Mouse (Mus musculus) kidney, adult 2 months (tissue): ENCODE data around the gene Trappc4. TPM values are rescaled to one million over a fixed set of nuclear protein-coding genes. Genes with fewer than 3 reads are reported as not detected.
"Not testable (repeated sequence)": the region's sequence is repeated elsewhere in the genome, so short reads cannot be mapped to it uniquely, and the experiment has no call there.

Experiments used
- DNase-seq: peaks from one replicate; pipeline ENCODE4 v3.0.0; 2021
- H3K27ac ChIP-seq: fragments of 200-500 bp; 2 replicates; pipeline ENCODE4 v1.5.1; 2012; ENCODE audit warnings: low read depth, low read length, control low read depth, inconsistent platforms; ENCODE audit not compliant: insufficient read depth
- H3K27me3 ChIP-seq: fragments of 200-500 bp; replicated peaks from 2 replicates; pipeline ENCODE4 v1.6.1; 2012; ENCODE audit warnings: mild to moderate bottlenecking, moderate library complexity, low read length, inconsistent platforms; ENCODE audit not compliant: control insufficient read depth, insufficient read depth
- H3K36me3 ChIP-seq: fragments of 200-500 bp; 2 replicates; pipeline ENCODE4 v1.6.1; 2012; ENCODE audit warnings: mild to moderate bottlenecking, moderate library complexity, low read length, inconsistent platforms; ENCODE audit not compliant: control insufficient read depth, insufficient read depth
- H3K4me1 ChIP-seq: fragments of 200-500 bp; 2 replicates; pipeline ENCODE4 v1.6.1; 2011; ENCODE audit warnings: low read length; ENCODE audit not compliant: control insufficient read depth, insufficient read depth
- H3K4me3 ChIP-seq: fragments of 200-500 bp; 2 replicates; pipeline ENCODE4 v1.5.1; 2011; ENCODE audit warnings: mild to moderate bottlenecking, low read depth, low read length, control low read depth; ENCODE audit not compliant: insufficient read depth
- CTCF ChIP-seq: fragments of 200-500 bp; conservative IDR thresholded peaks from 2 replicates; pipeline ENCODE4 v1.5.1; 2011; ENCODE audit warnings: low read depth, mild to moderate bottlenecking, control low read depth, low read length, moderate library complexity, mixed read lengths; ENCODE audit not compliant: insufficient read depth, insufficient read length
- POLR2A ChIP-seq: fragments of 200-500 bp; IDR thresholded peaks from one replicate; pipeline ENCODE4 v1.6.1; 2011; ENCODE audit warnings: low read depth, low read length, control low read depth
- WGBS: fragments of 180-500 bp; shearing (Covaris S2); methylation state at CpG from one replicate; pipeline ENCODE4 v1.1.7; 2018; 5-methylcytosine and 5-hydroxymethylcytosine counted together
- polyA plus RNA-seq: library from polyadenylated mRNA; depleted of rRNA; stranded (reverse); fragments of >200 nt; gene quantifications from 2 replicates; pipeline ENCODE4 v1.2.3, GENCODE M21; 2012

Trappc4 gene
- polyA plus RNA-seq, 1 experiment: 55.9 TPM

GRCm38 (mm10) chr9:44391466-44391865, 15.9 kb downstream of the Trappc4 start:
- Histone ChIP-seq H3K27me3 (no peaks in the 10 kb centered on the region), H3K4me1 (peaks cover 3% of the 10 kb centered on the region; the same call in 1 of the 2 replicates), H3K27ac (no peak overlapping the region), H3K4me3 (no peak overlapping the region), H3K36me3 (peaks cover 4% of the 10 kb centered on the region; the same call in 1 of the 2 replicates)
- TF ChIP-seq POLR2A (no peak), CTCF (peak; percentile 74)
- peak; percentile 78 for DNase-seq
- WGBS: 17% methylated on average over 4 of the region's 4 CpGs

- no peaks in the 10 kb centered on the region for H3K4me1 ChIP-seq
- H3K27ac ChIP-seq: no peak overlapping the region
- 48% methylated on average over 8 of the region's 8 CpGs for WGBS
- TF ChIP-seq CTCF (peak; percentile 83), POLR2A (no peak)
- no peak overlapping the region for H3K4me3 ChIP-seq
- peaks cover 11% of the 10 kb centered on the region for H3K36me3 ChIP-seq
- no peaks in the 10 kb centered on the region for H3K27me3 ChIP-seq
- peak; percentile 65 for DNase-seq
Measured at GRCm38 (mm10) chr9:44389273-44389672, 18.1 kb downstream of the Trappc4 start.

- peaks cover 11% of the 10 kb centered on the region for H3K36me3 ChIP-seq
- WGBS: 65% methylated on average over 3 of the region's 3 CpGs
Measured at GRCm38 (mm10) chr9:44387221-44387620, 20.2 kb downstream of the Trappc4 start.

GRCm38 (mm10) chr9:44384596-44384995, 22.8 kb downstream of the Trappc4 start:
- 88% methylated on average over 13 of the region's 13 CpGs for WGBS
- Histone ChIP-seq H3K4me1 (peaks cover 9% of the 10 kb centered on the region; the same call in 1 of the 2 replicates), H3K27ac (no peak overlapping the region), H3K4me3 (no peak overlapping the region), H3K27me3 (no peaks in the 10 kb centered on the region), H3K36me3 (peaks cover 10% of the 10 kb centered on the region)
- DNase-seq: no peak
- TF ChIP-seq POLR2A (no peak), CTCF (no peak)

More at GRCm38 (mm10) chr9:44387221-44387620, 20.2 kb downstream of the Trappc4 start:
- no peak overlapping the region for H3K27ac ChIP-seq
- H3K27me3 ChIP-seq: no peaks in the 10 kb centered on the region
- H3K4me1 ChIP-seq: no peaks in the 10 kb centered on the region
- peak; percentile 76 for DNase-seq
- no peak overlapping the region for H3K4me3 ChIP-seq
- TF ChIP-seq CTCF: no peak
- TF ChIP-seq POLR2A: no peak

- Histone ChIP-seq H3K27ac (peak overlapping the region; percentile 49), H3K27me3 (no peaks in the 10 kb centered on the region), H3K4me3 (peak overlapping the region; percentile 86), H3K36me3 (peaks cover under 1% of the 10 kb centered on the region; the same call in 1 of the 2 replicates), H3K4me1 (peaks cover 9% of the 10 kb centered on the region; the same call in 1 of the 2 replicates)
- WGBS: 2% methylated on average over 15 of the region's 15 CpGs
- DNase-seq: no peak
- no peak for TF ChIP-seq POLR2A
- no peak for TF ChIP-seq CTCF
Measured at GRCm38 (mm10) chr9:44379862-44380261, 27.5 kb downstream of the Trappc4 start.

GRCm38 (mm10) chr9:44379054-44379834, 28.2 kb downstream of the Trappc4 start, which contains the start of gene Hyou1:
Gene Hyou1, plus strand, starts transcription at chr9:44379490.
- H3K4me1 ChIP-seq: peaks cover 9% of the 10 kb centered on the region; the same call in 1 of the 2 replicates
- H3K4me3 ChIP-seq: peak within 1 kb of the TSS; percentile 86
- peak; percentile 100 for DNase-seq
- WGBS: under 1% methylated on average over 83 of the region's 83 CpGs
- TF ChIP-seq POLR2A (peak; percentile 67), CTCF (0 out of 2 replicates have a peak, but pooled peaks have one; percentile 8)
- peak within 1 kb of the TSS; percentile 89 for H3K27ac ChIP-seq
- H3K36me3 ChIP-seq: no peaks in the 10 kb centered on the region
- H3K27me3 ChIP-seq: no peaks in the 10 kb centered on the region

- DNase-seq: no peak
- Histone ChIP-seq H3K36me3 (no peaks in the 10 kb centered on the region), H3K27me3 (no peaks in the 10 kb centered on the region), H3K4me1 (peaks cover 14% of the 10 kb centered on the region; the same call in 1 of the 2 replicates), H3K27ac (no peak overlapping the region), H3K4me3 (peak overlapping the region; percentile 85; the same call in 1 of the 2 replicates)
- 81% methylated on average over 5 of the region's 5 CpGs for WGBS
- TF ChIP-seq POLR2A (no peak), CTCF (no peak)
Measured at GRCm38 (mm10) chr9:44378153-44378730, 29.2 kb downstream of the Trappc4 start.

GRCm38 (mm10) chr9:44377335-44377734, 30.1 kb downstream of the Trappc4 start:
- not testable (repeated sequence) for H3K36me3 ChIP-seq, H3K27ac ChIP-seq, DNase-seq, H3K4me3 ChIP-seq, H3K27me3 ChIP-seq
- 84% methylated on average over 2 of the region's 2 CpGs for WGBS
- peaks cover 14% of the 10 kb centered on the region; the same call in 1 of the 2 replicates for H3K4me1 ChIP-seq
